Mouse (Mus musculus) monocyte, adult 5-6 weeks (primary cell): ENCODE data around the gene Kctd2. TPM values are rescaled to one million over a fixed set of nuclear protein-coding genes. Genes with fewer than 3 reads are reported as not detected.

Experiments used
- ATAC-seq: fragments of 153-309, 156-312 bp; replicated peaks from 2 replicates; pipeline ENCODE4 v1.8.0; 2017; ENCODE audit warnings: mild to moderate bottlenecking; ENCODE audit not compliant: low TSS enrichment, insufficient number of reproducible peaks, severe bottlenecking, poor library complexity, low FRiP score
- total RNA-seq: library from RNA; stranded (forward); fragments of 200-1000, 200-491, 200-594 nt; gene quantifications from 3 replicates; pipeline ENCODE4 v1.2.3, GENCODE M21; 2017

The Kctd2 gene
- total RNA-seq, 1 experiment from 2014 or later, result 24.3 TPM

- no peak for ATAC-seq
Observed at GRCm38 (mm10) chr11:115393721-115394325, 26.1 kb upstream of the Kctd2 start.

- ATAC-seq, result 0 out of 2 replicates have a peak, but pooled peaks have one; percentile 24
Observed at GRCm38 (mm10) chr11:115398085-115398484, 21.8 kb upstream of the Kctd2 start.

- ATAC-seq, result no peak
Observed at GRCm38 (mm10) chr11:115400126-115400525, 19.8 kb upstream of the Kctd2 start.

GRCm38 (mm10) chr11:115400630-115401391, 19.1 kb upstream of the Kctd2 start:
- ATAC-seq, result no peak

- ATAC-seq, result peak; percentile 84
Observed at GRCm38 (mm10) chr11:115403338-115404124, 16.4 kb upstream of the Kctd2 start, which contains the start of gene Mrpl58. TSS of gene Mrpl58 (plus strand) at chr11:115403752.

GRCm38 (mm10) chr11:115405723-115406122, 14.2 kb upstream of the Kctd2 start:
- ATAC-seq, result no peak

GRCm38 (mm10) chr11:115406858-115407401, 13.0 kb upstream of the Kctd2 start:
- no peak for ATAC-seq

GRCm38 (mm10) chr11:115408266-115408920, 11.5 kb upstream of the Kctd2 start:
- no peak for ATAC-seq

- no peak for ATAC-seq
Observed at GRCm38 (mm10) chr11:115409556-115409955, 10.4 kb upstream of the Kctd2 start.

GRCm38 (mm10) chr11:115420336-115421190, 635 bp downstream of the Kctd2 start:
- no peak for ATAC-seq

GRCm38 (mm10) chr11:115421328-115421727, 1.4 kb downstream of the Kctd2 start:
- no peak for ATAC-seq

- no peak for ATAC-seq
Observed at GRCm38 (mm10) chr11:115421972-115422371, 2.0 kb downstream of the Kctd2 start.

GRCm38 (mm10) chr11:115423091-115423490, 3.2 kb downstream of the Kctd2 start:
- no peak for ATAC-seq

- no peak for ATAC-seq
Observed at GRCm38 (mm10) chr11:115424666-115425065, 4.7 kb downstream of the Kctd2 start.

GRCm38 (mm10) chr11:115425671-115426070, 5.7 kb downstream of the Kctd2 start:
- ATAC-seq, result no peak

GRCm38 (mm10) chr11:115427482-115428331, 7.8 kb downstream of the Kctd2 start:
- ATAC-seq, result peak; percentile 78

GRCm38 (mm10) chr11:115429307-115429706, 9.4 kb downstream of the Kctd2 start:
- no peak for ATAC-seq
